Mouse (Mus musculus) erythroblast, adult 5-6 weeks (primary cell): Measurements from ENCODE around the gene Gm2a. TPM values are rescaled to one million over a fixed set of nuclear protein-coding genes. Genes with fewer than 3 reads are reported as not detected.

Experiments
- total RNA-seq, 2 experiments: library from RNA; stranded (forward) in 1 of 2; stranded (reverse) in 1 of 2; fragments of 150-400 nt in 1 of 2; fragments of 200-764, 138-1000 nt in 1 of 2; gene quantifications; 2 replicates each; pipeline versions ENCODE4 v1.2.3 to v1.2.4; 2015 to 2017; ENCODE audit warnings: low replicate concordance in 2 of 2

Gene Gm2a
- total RNA-seq, 2 experiments from 2014 or later: 17.2 to 23.4 TPM

Other genes starting within 250 kb of the Gm2a start
- gene Lyrm7, start 237.2 kb upstream of the Gm2a start, total RNA-seq (2015; ENCODE audit: low replicate concordance): 1.9 and 5.0 TPM in 2 replicates
- gene Lyrm7, start 237.2 kb upstream of the Gm2a start, total RNA-seq (2017; ENCODE audit: low replicate concordance): 1.3 and 5.7 TPM in 2 replicates
- 97.0 and 122 TPM in 2 replicates for gene Hint1, start 231.7 kb upstream of the Gm2a start, total RNA-seq (2015; ENCODE audit: low replicate concordance)
- gene Hint1, start 231.7 kb upstream of the Gm2a start, total RNA-seq (2017; ENCODE audit: low replicate concordance): 67.1 and 108 TPM in 2 replicates
- 20.9 and 32.1 TPM in 2 replicates for gene Gpx3, start 195.7 kb upstream of the Gm2a start, total RNA-seq (2015; ENCODE audit: low replicate concordance)
- 0.84 and 1.8 TPM in 2 replicates for gene Gpx3, start 195.7 kb upstream of the Gm2a start, total RNA-seq (2017; ENCODE audit: low replicate concordance)
- gene Tnip1, start 135.2 kb upstream of the Gm2a start, total RNA-seq (2015; ENCODE audit: low replicate concordance): 13.6 and 13.8 TPM in 2 replicates
- gene Tnip1, start 135.2 kb upstream of the Gm2a start, total RNA-seq (2017; ENCODE audit: low replicate concordance): 20.5 and 25.6 TPM in 2 replicates
- gene Anxa6, start 64.7 kb upstream of the Gm2a start, total RNA-seq (2015; ENCODE audit: low replicate concordance): 9.2 and 10.4 TPM in 2 replicates
- 12.7 and 14.0 TPM in 2 replicates for gene Anxa6, start 64.7 kb upstream of the Gm2a start, total RNA-seq (2017; ENCODE audit: low replicate concordance)
- gene Ccdc69, start 20.0 kb upstream of the Gm2a start, total RNA-seq (2015; ENCODE audit: low replicate concordance): 3.1 and 6.7 TPM in 2 replicates
- 6.0 and 6.6 TPM in 2 replicates for gene Ccdc69, start 20.0 kb upstream of the Gm2a start, total RNA-seq (2017; ENCODE audit: low replicate concordance)
- not detected in 2 replicates for gene Slc36a3, start 53.6 kb downstream of the Gm2a start, total RNA-seq (2015; ENCODE audit: low replicate concordance)
- not detected in 2 replicates for gene Slc36a3, start 53.6 kb downstream of the Gm2a start, total RNA-seq (2017; ENCODE audit: low replicate concordance)
- gene Slc36a2, start 87.0 kb downstream of the Gm2a start, total RNA-seq (2015; ENCODE audit: low replicate concordance): not detected in 2 replicates
- 0.34 TPM in 1 of 2 replicates, not detected in the other for gene Slc36a2, start 87.0 kb downstream of the Gm2a start, total RNA-seq (2017; ENCODE audit: low replicate concordance)
- gene Slc36a1, start 106.2 kb downstream of the Gm2a start, total RNA-seq (2015; ENCODE audit: low replicate concordance): 2.5 and 4.6 TPM in 2 replicates
- 1.7 and 1.8 TPM in 2 replicates for gene Slc36a1, start 106.2 kb downstream of the Gm2a start, total RNA-seq (2017; ENCODE audit: low replicate concordance)
- gene Fat2, start 238.4 kb downstream of the Gm2a start, total RNA-seq (2015; ENCODE audit: low replicate concordance): not detected in 2 replicates
- gene Fat2, start 238.4 kb downstream of the Gm2a start, total RNA-seq (2017; ENCODE audit: low replicate concordance): not detected in 2 replicates